Comparison of ENCODE assay signal across 16 mouse cellular contexts in genomic region chr3:81989692-81990141, GRCm38 (mm10). TPM values are rescaled to one million over a fixed set of nuclear protein-coding genes. Genes with fewer than 3 reads are reported as not detected.
DNase-seq lines count a peak whose midpoint lies in the region; ATAC-seq lines count a peak whose summit lies in the region.
"Had no signal": no experiment of that assay in that cellular context is flagged by ENCODE, and none has a peak within 500 bp of the region (broad histone marks: within the 10 kb centered on the region; RNA-seq: fewer than 3 reads in every experiment).

No protein-coding gene starts in this region.

- ATAC-seq in embryonic facial prominence, embryonic 14.5 days (ENCODE audit: low read depth) = no peak; the same call in 1 of the 2 replicates
- ATAC-seq in lung, embryonic 16.5 days (ENCODE audit: low read depth) = 0 out of 2 replicates have a peak, but pooled peaks have one; percentile 15
- peak; percentile 54; the same call in 1 of the 2 replicates for ATAC-seq in heart, embryonic 13.5 days (ENCODE audit: extremely low read depth, insufficient number of reproducible peaks, low FRiP score, low TSS enrichment)
- ATAC-seq: activated CD4-positive, CD25-positive, alpha-beta regulatory T cell, adult 4 months had no signal

- no peaks in the 10 kb centered on the region for H3K27me3 ChIP-seq in embryonic facial prominence, embryonic 14.5 days (replicated peaks; ENCODE audit: control insufficient read depth, insufficient read depth, low read length)
- H3K27me3 ChIP-seq in embryonic facial prominence, embryonic 10.5 days (replicated peaks; ENCODE audit: low read depth, poor library complexity, severe bottlenecking) = no peaks in the 10 kb centered on the region
- no peaks in the 10 kb centered on the region for H3K27me3 ChIP-seq in lung, embryonic 16.5 days (ENCODE audit: control insufficient read depth, insufficient read depth, low read depth, low read length)
- H3K27me3 ChIP-seq in heart, embryonic 13.5 days (replicated peaks) = no peaks in the 10 kb centered on the region
- H3K27me3 ChIP-seq: kidney, embryonic 15.5 days had no signal

- whole genome bisulfite sequencing in embryonic facial prominence, embryonic 14.5 days = 23% methylated on average over 2 of the region's 2 CpGs
- WGBS in embryonic facial prominence, embryonic 10.5 days = 35% methylated on average over 2 of the region's 2 CpGs
- 21% methylated on average over 2 of the region's 2 CpGs for WGBS in lung, embryonic 16.5 days
- WGBS in heart, embryonic 13.5 days = 0% methylated on average over 2 of the region's 2 CpGs

- no peak overlapping the region for H3K27ac ChIP-seq in embryonic facial prominence, embryonic 14.5 days (replicated peaks; ENCODE audit: low read depth, low read length)
- H3K27ac ChIP-seq in embryonic facial prominence, embryonic 10.5 days (replicated peaks) = no peak overlapping the region
- H3K27ac ChIP-seq in lung, embryonic 16.5 days (ENCODE audit: low read length) = peak overlapping the region; percentile 9; the same call in 1 of the 2 replicates
- peak overlapping the region; percentile 85 for H3K27ac ChIP-seq in heart, embryonic 13.5 days (replicated peaks)
- H3K27ac ChIP-seq: kidney, embryonic 15.5 days had no signal

- no peaks in the 10 kb centered on the region for H3K36me3 ChIP-seq in embryonic facial prominence, embryonic 14.5 days (ENCODE audit: control insufficient read depth, insufficient read depth, low read length)
- no peaks in the 10 kb centered on the region for H3K36me3 ChIP-seq in embryonic facial prominence, embryonic 10.5 days (replicated peaks)
- no peaks in the 10 kb centered on the region for H3K36me3 ChIP-seq in lung, embryonic 16.5 days (ENCODE audit: control insufficient read depth, insufficient read depth, low read length)
- no peaks in the 10 kb centered on the region for H3K36me3 ChIP-seq in heart, embryonic 13.5 days
- H3K36me3 ChIP-seq: kidney, embryonic 15.5 days had no signal

- no peak overlapping the region for H3K4me3 ChIP-seq in embryonic facial prominence, embryonic 14.5 days (ENCODE audit: low read depth, low read length)
- H3K4me3 ChIP-seq in embryonic facial prominence, embryonic 10.5 days = no peak overlapping the region
- H3K4me3 ChIP-seq in lung, embryonic 16.5 days (ENCODE audit: low read length) = no peak overlapping the region
- H3K4me3 ChIP-seq in heart, embryonic 13.5 days = no peak overlapping the region
- H3K4me3 ChIP-seq: kidney, embryonic 15.5 days had no signal

- DNase-seq in embryonic facial prominence, embryonic 14.5 days (ENCODE audit: low spot score) = peak; percentile 53
- no peak for DNase-seq in embryonic facial prominence, embryonic 10.5 days (ENCODE audit: low spot score)
- no peak for DNase-seq in lung, adult 18-20 months
- peak; percentile 12 for DNase-seq in naive thymus-derived CD4-positive, alpha-beta T cell, adult 2 months (ENCODE audit: low read depth)
- DNase-seq in retina, embryonic 14.5 days (ENCODE audit: low spot score) = no peak
- DNase-seq in right cerebral cortex, postnatal 36 days (ENCODE audit: low spot score in 2 of 2) = no peak
- DNase-seq: cerebellum, adult 18-20 months; right cerebral cortex, adult 18-20 months had no signal

- no peak overlapping the region for H3K9ac ChIP-seq in embryonic facial prominence, embryonic 14.5 days (ENCODE audit: low read depth, low read length)
- no peak overlapping the region for H3K9ac ChIP-seq in lung, embryonic 16.5 days (ENCODE audit: low read length)
- no peak overlapping the region for H3K9ac ChIP-seq in heart, embryonic 13.5 days
- H3K9ac ChIP-seq: kidney, embryonic 15.5 days had no signal

- H3K4me2 ChIP-seq in embryonic facial prominence, embryonic 14.5 days (ENCODE audit: low read depth, low read length) = no peak overlapping the region
- H3K4me2 ChIP-seq in lung, embryonic 16.5 days (ENCODE audit: low read depth, low read length) = no peak overlapping the region
- peak overlapping the region; percentile 28; the same call in 1 of the 2 replicates for H3K4me2 ChIP-seq in heart, embryonic 13.5 days
- H3K4me2 ChIP-seq: kidney, embryonic 15.5 days had no signal

- H3K4me1 ChIP-seq in embryonic facial prominence, embryonic 14.5 days (ENCODE audit: control insufficient read depth, insufficient read depth, low read length) = peaks cover 4% of the 10 kb centered on the region; the same call in 1 of the 2 replicates
- no peaks in the 10 kb centered on the region for H3K4me1 ChIP-seq in embryonic facial prominence, embryonic 10.5 days
- H3K4me1 ChIP-seq in lung, embryonic 16.5 days (replicated peaks; ENCODE audit: control insufficient read depth, insufficient read depth, low read length) = peaks cover 9% of the 10 kb centered on the region
- H3K4me1 ChIP-seq in heart, embryonic 13.5 days = peaks cover 19% of the 10 kb centered on the region
- H3K4me1 ChIP-seq: kidney, embryonic 15.5 days had no signal

- no peaks in the 10 kb centered on the region for H3K9me3 ChIP-seq in embryonic facial prominence, embryonic 14.5 days (ENCODE audit: control insufficient read depth, low read length)
- no peaks in the 10 kb centered on the region for H3K9me3 ChIP-seq in embryonic facial prominence, embryonic 10.5 days
- H3K9me3 ChIP-seq in lung, embryonic 16.5 days (ENCODE audit: control insufficient read depth, low read length) = no peaks in the 10 kb centered on the region
- no peaks in the 10 kb centered on the region for H3K9me3 ChIP-seq in heart, embryonic 13.5 days
- H3K9me3 ChIP-seq: kidney, embryonic 15.5 days had no signal

RNA-seq across cellular contexts. Expression of gene Asic5, which starts 7.6 kb away (rescaled TPM):
- not detected in 2 replicates for polyA plus RNA-seq in embryonic facial prominence, embryonic 14.5 days (2014; fragmentation: Nextera tagmentation; extraction: Ambion mirVana)
- not detected in 2 replicates for polyA plus RNA-seq in embryonic facial prominence, embryonic 10.5 days (2016; fragmentation: Nextera tagmentation; extraction: Ambion mirVana)
- not detected in 2 replicates for polyA plus RNA-seq in lung, embryonic 16.5 days (2015; fragmentation: Nextera tagmentation; extraction: Ambion mirVana)
- polyA plus RNA-seq in heart, embryonic 13.5 days (2015; fragmentation: Nextera tagmentation; extraction: Ambion mirVana) = not detected in 2 replicates
- polyA plus RNA-seq: activated CD4-positive, CD25-positive, alpha-beta regulatory T cell, adult 4 months; C2C12; kidney, embryonic 15.5 days; limb, embryonic 14.5 days; testis, adult 2 months; urinary bladder, adult 2 months had no signal

RNA-seq across cellular contexts. Expression of gene Tdo2, which starts 13.7 kb away (rescaled TPM):
- polyA plus RNA-seq in embryonic facial prominence, embryonic 14.5 days (2014; fragmentation: Nextera tagmentation; extraction: Ambion mirVana) = not detected in 2 replicates
- 0.04 TPM in 1 of 2 replicates, not detected in the other for polyA plus RNA-seq in embryonic facial prominence, embryonic 10.5 days (2016; fragmentation: Nextera tagmentation; extraction: Ambion mirVana)
- polyA plus RNA-seq in lung, embryonic 16.5 days (2015; fragmentation: Nextera tagmentation; extraction: Ambion mirVana) = 1.9 and 2.6 TPM in 2 replicates
- 0.47 and 0.75 TPM in 2 replicates for polyA plus RNA-seq in heart, embryonic 13.5 days (2015; fragmentation: Nextera tagmentation; extraction: Ambion mirVana)
- polyA plus RNA-seq: C2C12 had no signal

RNA-seq across cellular contexts. Expression of gene Ctso, which starts 57.3 kb away (rescaled TPM):
- 12.7 and 13.3 TPM in 2 replicates for polyA plus RNA-seq in embryonic facial prominence, embryonic 14.5 days (2014; fragmentation: Nextera tagmentation; extraction: Ambion mirVana)
- 3.2 and 5.3 TPM in 2 replicates for polyA plus RNA-seq in embryonic facial prominence, embryonic 10.5 days (2016; fragmentation: Nextera tagmentation; extraction: Ambion mirVana)
- polyA plus RNA-seq in lung, embryonic 16.5 days (2015; fragmentation: Nextera tagmentation; extraction: Ambion mirVana) = 32.6 and 34.3 TPM in 2 replicates
- 15.8 and 18.2 TPM in 2 replicates for polyA plus RNA-seq in heart, embryonic 13.5 days (2015; fragmentation: Nextera tagmentation; extraction: Ambion mirVana)

Comparison
In these comparisons a context has a peak if more than half of its experiments do, and no peak if none do; other contexts are left out.
1. DNase-seq: peak in embryonic facial prominence, embryonic 14.5 days (single experiment) and naive thymus-derived CD4-positive, alpha-beta T cell, adult 2 months (single experiment); none in embryonic facial prominence, embryonic 10.5 days (single experiment), lung, adult 18-20 months (0 of 2), retina, embryonic 14.5 days (single experiment) and right cerebral cortex, postnatal 36 days (0 of 2).
2. H3K27ac ChIP-seq: peak in lung, embryonic 16.5 days (single experiment) and heart, embryonic 13.5 days (single experiment); none in embryonic facial prominence, embryonic 14.5 days (single experiment) and embryonic facial prominence, embryonic 10.5 days (single experiment).